Comparison of ENCODE assay signal across 8 mouse cellular contexts in genomic region chr11:120515611-120516010, GRCm38 (mm10). TPM values are rescaled to one million over a fixed set of nuclear protein-coding genes. Genes with fewer than 3 reads are reported as not detected.
DNase-seq lines count a peak whose midpoint lies in the region; ATAC-seq and TF ChIP-seq lines count a peak whose summit lies in the region.

No protein-coding gene starts in this region.

- peaks cover 30% of the 10 kb centered on the region for H3K4me1 ChIP-seq in heart, embryonic 13.5 days
- peaks cover 15% of the 10 kb centered on the region for H3K4me1 ChIP-seq in liver, embryonic 11.5 days (replicated peaks; ENCODE audit: control insufficient read depth, insufficient read depth, low read length)
- H3K4me1 ChIP-seq in stomach, embryonic 14.5 days (ENCODE audit: control insufficient read depth, insufficient read depth, low read length), result 0 out of 2 replicates have a peak, but pooled peaks cover 6% of the 10 kb centered on the region

- peak; percentile 83 for ATAC-seq in erythroid progenitor cell, adult 5-6 weeks (replicated peaks; ENCODE audit: low FRiP score, poor library complexity, severe bottlenecking)
- peak; percentile 46; the same call in 1 of the 2 replicates for ATAC-seq in heart, embryonic 13.5 days (ENCODE audit: extremely low read depth, insufficient number of reproducible peaks, low FRiP score, low TSS enrichment)
- ATAC-seq in liver, embryonic 11.5 days (replicated peaks; ENCODE audit: low FRiP score), result peak; percentile 53
- peak; percentile 70 for ATAC-seq in stomach, embryonic 14.5 days (ENCODE audit: insufficient number of reproducible peaks, insufficient read depth, low FRiP score, low read depth)

- TF ChIP-seq POLR2A in brain, embryonic 14.5 days (IDR thresholded peaks at IDR 0.05; ENCODE audit: borderline replicate concordance, extremely low read depth, insufficient read depth, insufficient read length, poor library complexity, severe bottlenecking), result no peak

- no peak overlapping the region for H3K9ac ChIP-seq in heart, embryonic 13.5 days
- no peak overlapping the region for H3K9ac ChIP-seq in liver, embryonic 11.5 days (ENCODE audit: low read depth, low read length)
- H3K9ac ChIP-seq in stomach, embryonic 14.5 days (replicated peaks; ENCODE audit: low read depth, low read length), result no peak overlapping the region

- peak; percentile 86 for DNase-seq in CD4-positive, CD25-positive, alpha-beta regulatory T cell, adult 2 months (ENCODE audit: low read depth, low spot score)
- peak; percentile 79 for DNase-seq in brain, embryonic 14.5 days (ENCODE audit: low read depth)
- DNase-seq in kidney, postnatal 10 days, result peak; percentile 93
- peak; percentile 80 for DNase-seq in liver, embryonic 11.5 days (ENCODE audit: low spot score)
- DNase-seq in naive thymus-derived CD4-positive, alpha-beta T cell, adult 2 months (ENCODE audit: low read depth), result peak; percentile 86

- H3K27ac ChIP-seq in heart, embryonic 13.5 days (replicated peaks), result no peak overlapping the region
- no peak overlapping the region for H3K27ac ChIP-seq in liver, embryonic 11.5 days (ENCODE audit: low read depth, low read length)
- H3K27ac ChIP-seq in stomach, embryonic 14.5 days (ENCODE audit: low read length), result no peak overlapping the region

- H3K36me3 ChIP-seq in heart, embryonic 13.5 days, result no peaks in the 10 kb centered on the region
- no peaks in the 10 kb centered on the region for H3K36me3 ChIP-seq in liver, embryonic 11.5 days (ENCODE audit: control insufficient read depth, insufficient read depth, low read length)
- no peaks in the 10 kb centered on the region for H3K36me3 ChIP-seq in stomach, embryonic 14.5 days (ENCODE audit: control insufficient read depth, insufficient read depth, low read length)

- no peak overlapping the region for H3K4me2 ChIP-seq in heart, embryonic 13.5 days
- no peak overlapping the region for H3K4me2 ChIP-seq in liver, embryonic 11.5 days
- no peak overlapping the region for H3K4me2 ChIP-seq in stomach, embryonic 14.5 days (replicated peaks; ENCODE audit: low read depth, low read length)

- TF ChIP-seq CTCF in brain, embryonic 14.5 days (IDR thresholded peaks at IDR 0.05; ENCODE audit: borderline replicate concordance, extremely low read depth, insufficient read depth, insufficient read length), result peak; percentile 98

- WGBS in heart, embryonic 13.5 days, result 17% methylated on average over 17 of the region's 17 CpGs
- 18% methylated on average over 17 of the region's 17 CpGs for WGBS in liver, embryonic 11.5 days
- WGBS in stomach, embryonic 14.5 days, result 17% methylated on average over 17 of the region's 17 CpGs

- no peak overlapping the region for H3K4me3 ChIP-seq in heart, embryonic 13.5 days
- H3K4me3 ChIP-seq in liver, embryonic 11.5 days (ENCODE audit: low read depth, low read length), result no peak overlapping the region
- no peak overlapping the region for H3K4me3 ChIP-seq in stomach, embryonic 14.5 days (ENCODE audit: low read depth, low read length)

- H3K27me3 ChIP-seq in heart, embryonic 13.5 days (replicated peaks), result 0 out of 2 replicates have a peak, but pooled peaks cover 5% of the 10 kb centered on the region
- H3K27me3 ChIP-seq in liver, embryonic 11.5 days (replicated peaks; ENCODE audit: control insufficient read depth, insufficient read depth, low read length), result no peaks in the 10 kb centered on the region
- no peaks in the 10 kb centered on the region for H3K27me3 ChIP-seq in stomach, embryonic 14.5 days (ENCODE audit: control insufficient read depth, insufficient read depth, low read length)

- no peaks in the 10 kb centered on the region for H3K9me3 ChIP-seq in heart, embryonic 13.5 days
- H3K9me3 ChIP-seq in liver, embryonic 11.5 days (ENCODE audit: control insufficient read depth, low read length), result no peaks in the 10 kb centered on the region
- no peaks in the 10 kb centered on the region for H3K9me3 ChIP-seq in stomach, embryonic 14.5 days (ENCODE audit: control insufficient read depth, low read depth, low read length)

RNA-seq across cellular contexts. Expression of gene Gcgr, which starts 14.9 kb away (rescaled TPM):
- 0.32 and 0.36 TPM in 2 replicates for polyA plus RNA-seq in brain, embryonic 14.5 days (2012; rRNA removed)
- total RNA-seq in erythroid progenitor cell, adult 5-6 weeks (2015; ENCODE audit: low replicate concordance), result not detected in 2 replicates
- total RNA-seq in erythroid progenitor cell, adult 5-6 weeks (2017; ENCODE audit: low replicate concordance), result not detected in 2 replicates
- polyA plus RNA-seq in heart, embryonic 13.5 days (2015; fragmentation: Nextera tagmentation; extraction: Ambion mirVana), result 2.1 and 2.4 TPM in 2 replicates
- polyA plus RNA-seq in liver, embryonic 11.5 days (2014; fragmentation: Nextera tagmentation; extraction: Ambion mirVana), result 7.6 and 7.7 TPM in 2 replicates
- 1.2 and 1.9 TPM in 2 replicates for polyA plus RNA-seq in stomach, embryonic 14.5 days (2014; fragmentation: Nextera tagmentation; extraction: Ambion mirVana)

RNA-seq across cellular contexts. Expression of gene Slc25a10, which starts 24.0 kb away (rescaled TPM):
- polyA plus RNA-seq in brain, embryonic 14.5 days (2012; rRNA removed), result 40.6 and 57.3 TPM in 2 replicates
- total RNA-seq in erythroid progenitor cell, adult 5-6 weeks (2015; ENCODE audit: low replicate concordance), result 7.2 and 17.6 TPM in 2 replicates
- 25.4 and 40.1 TPM in 2 replicates for total RNA-seq in erythroid progenitor cell, adult 5-6 weeks (2017; ENCODE audit: low replicate concordance)
- 42.9 and 43.2 TPM in 2 replicates for polyA plus RNA-seq in heart, embryonic 13.5 days (2015; fragmentation: Nextera tagmentation; extraction: Ambion mirVana)
- 65.5 and 70.6 TPM in 2 replicates for polyA plus RNA-seq in liver, embryonic 11.5 days (2014; fragmentation: Nextera tagmentation; extraction: Ambion mirVana)
- polyA plus RNA-seq in stomach, embryonic 14.5 days (2014; fragmentation: Nextera tagmentation; extraction: Ambion mirVana), result 66.5 and 75.1 TPM in 2 replicates

RNA-seq across cellular contexts. Expression of gene Mrpl12, which starts 31.2 kb away (rescaled TPM):
- polyA plus RNA-seq in brain, embryonic 14.5 days (2012; rRNA removed), result 96.3 and 107 TPM in 2 replicates
- total RNA-seq in erythroid progenitor cell, adult 5-6 weeks (2015; ENCODE audit: low replicate concordance), result 10.8 and 17.6 TPM in 2 replicates
- 11.6 and 13.7 TPM in 2 replicates for total RNA-seq in erythroid progenitor cell, adult 5-6 weeks (2017; ENCODE audit: low replicate concordance)
- 212 and 228 TPM in 2 replicates for polyA plus RNA-seq in heart, embryonic 13.5 days (2015; fragmentation: Nextera tagmentation; extraction: Ambion mirVana)
- polyA plus RNA-seq in liver, embryonic 11.5 days (2014; fragmentation: Nextera tagmentation; extraction: Ambion mirVana), result 252 and 266 TPM in 2 replicates
- 150 and 153 TPM in 2 replicates for polyA plus RNA-seq in stomach, embryonic 14.5 days (2014; fragmentation: Nextera tagmentation; extraction: Ambion mirVana)

RNA-seq across cellular contexts. Expression of gene Mcrip1, which starts 33.9 kb away (rescaled TPM):
- polyA plus RNA-seq in brain, embryonic 14.5 days (2012; rRNA removed), result 204 and 253 TPM in 2 replicates
- 19.8 and 23.5 TPM in 2 replicates for total RNA-seq in erythroid progenitor cell, adult 5-6 weeks (2015; ENCODE audit: low replicate concordance)
- total RNA-seq in erythroid progenitor cell, adult 5-6 weeks (2017; ENCODE audit: low replicate concordance), result 1.7 and 5.6 TPM in 2 replicates
- 134 and 140 TPM in 2 replicates for polyA plus RNA-seq in heart, embryonic 13.5 days (2015; fragmentation: Nextera tagmentation; extraction: Ambion mirVana)
- polyA plus RNA-seq in liver, embryonic 11.5 days (2014; fragmentation: Nextera tagmentation; extraction: Ambion mirVana), result 117 and 123 TPM in 2 replicates
- 229 and 239 TPM in 2 replicates for polyA plus RNA-seq in stomach, embryonic 14.5 days (2014; fragmentation: Nextera tagmentation; extraction: Ambion mirVana)

RNA-seq across cellular contexts. Expression of gene Ppp1r27, which starts 35.3 kb away (rescaled TPM):
- not detected in 2 replicates for polyA plus RNA-seq in brain, embryonic 14.5 days (2012; rRNA removed)
- not detected in 2 replicates for total RNA-seq in erythroid progenitor cell, adult 5-6 weeks (2015; ENCODE audit: low replicate concordance)
- not detected in 2 replicates for total RNA-seq in erythroid progenitor cell, adult 5-6 weeks (2017; ENCODE audit: low replicate concordance)
- polyA plus RNA-seq in heart, embryonic 13.5 days (2015; fragmentation: Nextera tagmentation; extraction: Ambion mirVana), result not detected in 2 replicates
- polyA plus RNA-seq in liver, embryonic 11.5 days (2014; fragmentation: Nextera tagmentation; extraction: Ambion mirVana), result not detected in 2 replicates
- not detected in 2 replicates for polyA plus RNA-seq in stomach, embryonic 14.5 days (2014; fragmentation: Nextera tagmentation; extraction: Ambion mirVana)
